Mouse (Mus musculus) MEL (cell line): ENCODE measurements around the gene Trim66.

Source experiments
- CHD2 ChIP-seq: IDR thresholded peaks from 2 replicates; pipeline ENCODE4 v1.6.1; 2011; ENCODE audit warnings: low read length, improper control_type of control experiment
- CTCF ChIP-seq, 3 experiments: IDR thresholded peaks in 2 of 3; conservative IDR thresholded peaks in 1 of 3; 2 replicates each; pipeline ENCODE4 v1.5.1; 2011 to 2012; ENCODE audit warnings: low read length in 3 of 3, low read depth in 2 of 3, mild to moderate bottlenecking in 2 of 3, improper control_type of control experiment in 1 of 3, inconsistent platforms in 1 of 3, mixed read lengths in 1 of 3, moderate library complexity in 1 of 3; ENCODE audit not compliant: control insufficient read depth in 1 of 3, insufficient read depth in 1 of 3, poor library complexity in 1 of 3, severe bottlenecking in 1 of 3
- GATA1 ChIP-seq: IDR thresholded peaks from 2 replicates; pipeline ENCODE4 v1.6.1; 2011; ENCODE audit warnings: low read depth, low read length, improper control_type of control experiment
- KAT2A ChIP-seq: conservative IDR thresholded peaks from 2 replicates; pipeline ENCODE4 v1.6.1; 2012; ENCODE audit warnings: low read depth, low read length, improper control_type of control experiment, inconsistent platforms
- MXI1 ChIP-seq: IDR thresholded peaks from 2 replicates; pipeline ENCODE4 v1.6.1; 2011; ENCODE audit warnings: mild to moderate bottlenecking, low read depth, low read length, improper control_type of control experiment
- POLR2A ChIP-seq, 2 experiments: IDR thresholded peaks; 2 replicates each; pipeline ENCODE4 v1.6.1; 2011 to 2012; ENCODE audit warnings: low read length in 2 of 2, mild to moderate bottlenecking in 2 of 2, control low read depth in 1 of 2, improper control_type of control experiment in 1 of 2, low read depth in 1 of 2, moderate library complexity in 1 of 2; ENCODE audit not compliant: control insufficient read depth in 1 of 2, insufficient read depth in 1 of 2, poor library complexity in 1 of 2
- POLR2AphosphoS2 ChIP-seq: IDR thresholded peaks from 2 replicates; pipeline ENCODE4 v1.6.1; 2011; ENCODE audit warnings: low read length, improper control_type of control experiment
- RAD21 ChIP-seq: IDR thresholded peaks from 2 replicates; pipeline ENCODE4 v1.6.1; 2011; ENCODE audit warnings: mild to moderate bottlenecking, low read depth, low read length, improper control_type of control experiment
- TBP ChIP-seq: IDR thresholded peaks from 2 replicates; pipeline ENCODE4 v1.8.0; 2011; ENCODE audit warnings: low read depth, low read length, improper control_type of control experiment
- TCF12 ChIP-seq: IDR thresholded peaks from 2 replicates; pipeline ENCODE4 v1.6.1; 2014; ENCODE audit warnings: low read depth, mild to moderate bottlenecking, inconsistent platforms, low read length, improper control_type of control experiment, moderate library complexity
- USF1 ChIP-seq: IDR thresholded peaks from 2 replicates; pipeline ENCODE4 v1.6.1; 2014; ENCODE audit warnings: low read depth, mild to moderate bottlenecking, inconsistent platforms, low read length, improper control_type of control experiment, moderate library complexity

DNA sequence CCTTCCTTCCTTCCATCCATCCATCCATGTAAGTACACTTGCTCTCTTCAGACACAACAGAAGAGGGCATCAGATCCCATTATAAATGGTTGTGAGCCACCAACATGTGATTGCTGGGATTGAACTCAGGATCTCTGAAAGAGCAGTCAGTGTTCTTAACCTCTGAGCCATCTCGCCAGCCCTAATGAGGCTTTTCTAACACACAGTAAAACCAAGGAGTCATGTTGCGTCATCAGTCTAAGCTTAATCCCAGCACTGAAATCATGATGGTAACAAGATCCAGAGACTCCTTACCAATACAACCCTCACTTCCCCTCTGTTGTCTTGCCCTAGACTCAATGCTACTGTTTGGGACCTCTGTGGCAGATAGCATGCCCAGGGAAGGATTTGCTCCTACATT lies 38.3 kb upstream of the Trim66 start:
- no peak for TF ChIP-seq CTCF (IDR thresholded peaks at IDR 0.05 in 2 of 3, conservative IDR thresholded peaks at IDR 0.05 in 1 of 3; ENCODE audit: control insufficient read depth in 1 of 3, insufficient read depth in 1 of 3, low read depth in 2 of 3, low read length in 3 of 3, poor library complexity in 1 of 3, severe bottlenecking in 1 of 3)
- no peak for TF ChIP-seq TBP
- TF ChIP-seq MXI1, result no peak
- TF ChIP-seq CHD2, result no peak
- TF ChIP-seq TCF12, result no peak
- no peak for TF ChIP-seq POLR2AphosphoS2
- no peak for TF ChIP-seq POLR2A (IDR thresholded peaks at IDR 0.05; ENCODE audit: control insufficient read depth in 1 of 2, insufficient read depth in 1 of 2, low read depth in 1 of 2, low read length in 2 of 2, poor library complexity in 1 of 2)
- TF ChIP-seq USF1, result no peak
- TF ChIP-seq KAT2A, result no peak
- TF ChIP-seq RAD21, result no peak
- no peak for TF ChIP-seq GATA1
